Mouse (Mus musculus) megakaryocyte, embryonic 14.5 days (primary cell): Measurements from ENCODE around the gene Hoxb6.

Source experiments
- FLI1 ChIP-seq: IDR thresholded peaks from 2 replicates; pipeline ENCODE4 v1.6.1; 2012; ENCODE audit warnings: low read length, inconsistent platforms, mixed read lengths
- GATA1 ChIP-seq: IDR thresholded peaks from 3 replicates; pipeline ENCODE4 v1.6.1; 2012; ENCODE audit warnings: mixed read lengths, low read length, inconsistent platforms, borderline replicate concordance

- TF ChIP-seq FLI1 = no peak
- TF ChIP-seq GATA1 = no peak
Observed at GRCm38 (mm10) chr11:96289837-96290236, 2.4 kb upstream of the Hoxb6 start.
